Mouse (Mus musculus): ENCODE results near the gene 2010300C02Rik. TPM values are rescaled to one million over a fixed set of nuclear protein-coding genes. Genes with fewer than 3 reads are reported as not detected.
A peak's percentile ranks its signal among the peaks of the same experiment; 100 is the strongest.
"Not testable (repeated sequence)": the region's sequence is repeated elsewhere in the genome, so short reads cannot be mapped to it uniquely, and the experiment has no call there.

The 2010300C02Rik gene
- polyA plus RNA-seq, 1 experiment from 2014 or later, result 12.6 TPM

- Histone ChIP-seq H3K9ac (ENCODE audit: low read length) (no peak overlapping the region), H3K4me2 (ENCODE audit: low read length) (no peak overlapping the region), H3K9me3 (ENCODE audit: control insufficient read depth, low read length) (no peaks in the 10 kb centered on the region), H3K4me3 (ENCODE audit: low read depth, low read length) (no peak overlapping the region), H3K27me3 (replicated peaks; ENCODE audit: control insufficient read depth, insufficient read depth, low read length) (no peaks in the 10 kb centered on the region), H3K36me3 (ENCODE audit: control insufficient read depth, insufficient read depth, low read length) (no peaks in the 10 kb centered on the region), H3K4me1 (replicated peaks; ENCODE audit: control insufficient read depth, insufficient read depth, low read length) (peaks cover 70% of the 10 kb centered on the region), H3K27ac (ENCODE audit: low read depth) (peak overlapping the region; percentile 74)
- no peak for DNase-seq (ENCODE audit: low spot score)
- no peak for ATAC-seq (replicated peaks; ENCODE audit: low FRiP score, low TSS enrichment, low read depth)
- WGBS, result 53% methylated on average over 12 of the region's 12 CpGs
Measured at GRCm38 (mm10) chr1:37615290-37616040, 104.4 kb downstream of the 2010300C02Rik start.

GRCm38 (mm10) chr1:37614836-37615235, 105.0 kb downstream of the 2010300C02Rik start:
- WGBS, result 22% methylated on average over 7 of the region's 7 CpGs
- DNase-seq (ENCODE audit: low spot score) (peak; percentile 69), ATAC-seq (replicated peaks; ENCODE audit: low FRiP score, low TSS enrichment, low read depth) (no peak)
- H3K27ac ChIP-seq (ENCODE audit: low read depth), result peak overlapping the region; percentile 74
- H3K4me3 ChIP-seq (ENCODE audit: low read depth, low read length), result no peak overlapping the region
- H3K9me3 ChIP-seq (ENCODE audit: control insufficient read depth, low read length), result no peaks in the 10 kb centered on the region
- H3K27me3 ChIP-seq (replicated peaks; ENCODE audit: control insufficient read depth, insufficient read depth, low read length), result no peaks in the 10 kb centered on the region
- peak overlapping the region; percentile 37 for H3K4me2 ChIP-seq (ENCODE audit: low read length)
- H3K9ac ChIP-seq (ENCODE audit: low read length), result no peak overlapping the region
- H3K36me3 ChIP-seq (ENCODE audit: control insufficient read depth, insufficient read depth, low read length), result no peaks in the 10 kb centered on the region
- H3K4me1 ChIP-seq (replicated peaks; ENCODE audit: control insufficient read depth, insufficient read depth, low read length), result peaks cover 70% of the 10 kb centered on the region

- WGBS, result 40% methylated on average over 15 of the region's 15 CpGs
- Histone ChIP-seq H3K4me3 (ENCODE audit: low read depth, low read length) (no peak overlapping the region), H3K4me2 (ENCODE audit: low read length) (peak overlapping the region; percentile 37), H3K4me1 (replicated peaks; ENCODE audit: control insufficient read depth, insufficient read depth, low read length) (peaks cover 67% of the 10 kb centered on the region), H3K9ac (ENCODE audit: low read length) (no peak overlapping the region), H3K9me3 (ENCODE audit: control insufficient read depth, low read length) (no peaks in the 10 kb centered on the region), H3K27me3 (replicated peaks; ENCODE audit: control insufficient read depth, insufficient read depth, low read length) (no peaks in the 10 kb centered on the region), H3K36me3 (ENCODE audit: control insufficient read depth, insufficient read depth, low read length) (no peaks in the 10 kb centered on the region), H3K27ac (ENCODE audit: low read depth) (peak overlapping the region; percentile 74)
- no peak for ATAC-seq (replicated peaks; ENCODE audit: low FRiP score, low TSS enrichment, low read depth)
- DNase-seq (ENCODE audit: low spot score), result no peak
Measured at GRCm38 (mm10) chr1:37614130-37614529, 105.8 kb downstream of the 2010300C02Rik start.

- H3K4me2 ChIP-seq (ENCODE audit: low read length), result no peak overlapping the region
- H3K4me3 ChIP-seq (ENCODE audit: low read depth, low read length), result no peak overlapping the region
- H3K4me1 ChIP-seq (replicated peaks; ENCODE audit: control insufficient read depth, insufficient read depth, low read length), result peaks cover 39% of the 10 kb centered on the region
- no peak overlapping the region for H3K9ac ChIP-seq (ENCODE audit: low read length)
- WGBS, result 43% methylated on average over 6 of the region's 6 CpGs
- no peaks in the 10 kb centered on the region for H3K36me3 ChIP-seq (ENCODE audit: control insufficient read depth, insufficient read depth, low read length)
- H3K27me3 ChIP-seq (replicated peaks; ENCODE audit: control insufficient read depth, insufficient read depth, low read length), result no peaks in the 10 kb centered on the region
- H3K9me3 ChIP-seq (ENCODE audit: control insufficient read depth, low read length), result no peaks in the 10 kb centered on the region
- ATAC-seq (replicated peaks; ENCODE audit: low FRiP score, low TSS enrichment, low read depth) (no peak), DNase-seq (ENCODE audit: low spot score) (no peak)
- no peak overlapping the region for H3K27ac ChIP-seq (ENCODE audit: low read depth)
Measured at GRCm38 (mm10) chr1:37611032-37611431, 108.9 kb downstream of the 2010300C02Rik start.

- WGBS, result 65% methylated on average over 4 of the region's 4 CpGs
- no peaks in the 10 kb centered on the region for H3K36me3 ChIP-seq (ENCODE audit: control insufficient read depth, insufficient read depth, low read length)
- H3K9me3 ChIP-seq (ENCODE audit: control insufficient read depth, low read length), result no peaks in the 10 kb centered on the region
- H3K4me3 ChIP-seq (ENCODE audit: low read depth, low read length), result no peak overlapping the region
- DNase-seq (ENCODE audit: low spot score) (no peak), ATAC-seq (replicated peaks; ENCODE audit: low FRiP score, low TSS enrichment, low read depth) (no peak)
- no peak overlapping the region for H3K9ac ChIP-seq (ENCODE audit: low read length)
- H3K4me1 ChIP-seq (replicated peaks; ENCODE audit: control insufficient read depth, insufficient read depth, low read length), result peaks cover 31% of the 10 kb centered on the region
- no peaks in the 10 kb centered on the region for H3K27me3 ChIP-seq (replicated peaks; ENCODE audit: control insufficient read depth, insufficient read depth, low read length)
- no peak overlapping the region for H3K27ac ChIP-seq (ENCODE audit: low read depth)
- no peak overlapping the region for H3K4me2 ChIP-seq (ENCODE audit: low read length)
Measured at GRCm38 (mm10) chr1:37610242-37610641, 109.6 kb downstream of the 2010300C02Rik start.

GRCm38 (mm10) chr1:37605694-37606093, 114.2 kb downstream of the 2010300C02Rik start:
- not testable (repeated sequence) for H3K36me3 ChIP-seq (ENCODE audit: control insufficient read depth, insufficient read depth, low read length); H3K4me1 ChIP-seq (replicated peaks; ENCODE audit: control insufficient read depth, insufficient read depth, low read length); H3K9me3 ChIP-seq (ENCODE audit: control insufficient read depth, low read length); H3K27ac ChIP-seq (ENCODE audit: low read depth); H3K9ac ChIP-seq (ENCODE audit: low read length); DNase-seq (ENCODE audit: low spot score); H3K4me3 ChIP-seq (ENCODE audit: low read depth, low read length); H3K4me2 ChIP-seq (ENCODE audit: low read length); ATAC-seq (replicated peaks; ENCODE audit: low FRiP score, low TSS enrichment, low read depth); H3K27me3 ChIP-seq (replicated peaks; ENCODE audit: control insufficient read depth, insufficient read depth, low read length)
- WGBS, result 91% methylated on average over 3 of the region's 5 CpGs

GRCm38 (mm10) chr1:37603206-37603605, 116.7 kb downstream of the 2010300C02Rik start:
- H3K4me3 ChIP-seq (ENCODE audit: low read depth, low read length), result no peak overlapping the region
- 0 out of 2 replicates have a peak, but pooled peaks have one; percentile 43 for ATAC-seq (replicated peaks; ENCODE audit: low FRiP score, low TSS enrichment, low read depth)
- H3K36me3 ChIP-seq (ENCODE audit: control insufficient read depth, insufficient read depth, low read length), result no peaks in the 10 kb centered on the region
- H3K27ac ChIP-seq (ENCODE audit: low read depth), result no peak overlapping the region
- H3K27me3 ChIP-seq (replicated peaks; ENCODE audit: control insufficient read depth, insufficient read depth, low read length), result no peaks in the 10 kb centered on the region
- DNase-seq (ENCODE audit: low spot score), result no peak
- H3K9ac ChIP-seq (ENCODE audit: low read length), result no peak overlapping the region
- no peaks in the 10 kb centered on the region for H3K9me3 ChIP-seq (ENCODE audit: control insufficient read depth, low read length)
- 83% methylated on average over 10 of the region's 10 CpGs for WGBS
- no peak overlapping the region for H3K4me2 ChIP-seq (ENCODE audit: low read length)
- no peaks in the 10 kb centered on the region for H3K4me1 ChIP-seq (replicated peaks; ENCODE audit: control insufficient read depth, insufficient read depth, low read length)

- Histone ChIP-seq H3K9me3 (ENCODE audit: control insufficient read depth, low read length) (no peaks in the 10 kb centered on the region), H3K4me2 (ENCODE audit: low read length) (no peak overlapping the region), H3K4me3 (ENCODE audit: low read depth, low read length) (no peak overlapping the region), H3K27ac (ENCODE audit: low read depth) (no peak overlapping the region), H3K4me1 (replicated peaks; ENCODE audit: control insufficient read depth, insufficient read depth, low read length) (no peaks in the 10 kb centered on the region), H3K36me3 (ENCODE audit: control insufficient read depth, insufficient read depth, low read length) (no peaks in the 10 kb centered on the region), H3K9ac (ENCODE audit: low read length) (no peak overlapping the region), H3K27me3 (replicated peaks; ENCODE audit: control insufficient read depth, insufficient read depth, low read length) (no peaks in the 10 kb centered on the region)
- DNase-seq (ENCODE audit: low spot score), result no peak
- ATAC-seq (replicated peaks; ENCODE audit: low FRiP score, low TSS enrichment, low read depth), result no peak
- 76% methylated on average over 4 of the region's 4 CpGs for WGBS
Measured at GRCm38 (mm10) chr1:37602268-37602667, 117.6 kb downstream of the 2010300C02Rik start.

GRCm38 (mm10) chr1:37601461-37601860, 118.4 kb downstream of the 2010300C02Rik start:
- Histone ChIP-seq H3K27ac (ENCODE audit: low read depth) (no peak overlapping the region), H3K9me3 (ENCODE audit: control insufficient read depth, low read length) (no peaks in the 10 kb centered on the region), H3K9ac (ENCODE audit: low read length) (no peak overlapping the region), H3K4me1 (replicated peaks; ENCODE audit: control insufficient read depth, insufficient read depth, low read length) (no peaks in the 10 kb centered on the region), H3K36me3 (ENCODE audit: control insufficient read depth, insufficient read depth, low read length) (no peaks in the 10 kb centered on the region), H3K4me2 (ENCODE audit: low read length) (no peak overlapping the region), H3K4me3 (ENCODE audit: low read depth, low read length) (no peak overlapping the region), H3K27me3 (replicated peaks; ENCODE audit: control insufficient read depth, insufficient read depth, low read length) (no peaks in the 10 kb centered on the region)
- DNase-seq (ENCODE audit: low spot score) (no peak), ATAC-seq (replicated peaks; ENCODE audit: low FRiP score, low TSS enrichment, low read depth) (no peak)
- 85% methylated on average over 8 of the region's 8 CpGs for WGBS
